Mouse (Mus musculus) olfactory bulb, adult 2 months (tissue): ENCODE data around the gene Fgfr2.

Experiments used
- CTCF ChIP-seq: fragments of 200-500 bp; IDR thresholded peaks from 2 replicates; pipeline ENCODE4 v1.5.1; 2012; ENCODE audit warnings: low read depth, mild to moderate bottlenecking, low read length, moderate library complexity; ENCODE audit not compliant: insufficient read depth
- POLR2A ChIP-seq: fragments of 200-500 bp; IDR thresholded peaks from 2 replicates; pipeline ENCODE4 v1.6.1; 2012; ENCODE audit warnings: mild to moderate bottlenecking, low read depth, low read length, moderate library complexity; ENCODE audit not compliant: insufficient read depth

DNA sequence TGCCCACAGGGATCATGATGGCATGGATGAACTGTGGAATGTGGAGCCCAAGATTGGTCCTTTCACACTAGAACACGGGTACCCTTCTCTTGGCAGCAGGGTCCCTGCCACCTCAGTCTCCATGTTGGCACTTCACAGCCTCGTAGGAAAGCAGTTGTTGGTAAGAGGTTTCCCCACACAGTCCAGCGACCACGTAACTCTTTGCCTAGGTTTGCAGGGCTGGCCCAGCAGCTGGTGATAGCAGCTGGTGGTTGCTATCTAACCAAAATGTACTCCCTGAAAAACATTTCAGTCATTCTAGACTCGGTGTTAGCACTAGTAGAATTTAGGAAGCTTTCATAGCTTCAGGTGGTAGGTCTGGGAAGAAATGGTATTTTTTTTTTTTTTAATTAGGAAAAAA is 2464.0 kb downstream of the Fgfr2 start:
- TF ChIP-seq CTCF (no peak), POLR2A (no peak)
